Mouse (Mus musculus) embryonic facial prominence, embryonic 14.5 days (tissue): ENCODE results near the gene Xpo6. TPM values are rescaled to one million over a fixed set of nuclear protein-coding genes. Genes with fewer than 3 reads are reported as not detected.

Experiments
- ATAC-seq: fragments of 200-750 bp; cut with Nextera tagmentation; 2 replicates; pipeline ENCODE4 v1.8.0; 2017; ENCODE audit warnings: low read depth, moderate number of reproducible peaks, moderate TSS enrichment
- DNase-seq: peaks from one replicate; pipeline ENCODE4 v3.0.0-alpha.2; 2015; ENCODE audit warnings: low spot score
- H3K27ac ChIP-seq: fragments of 300-500 bp; sonication (generic); replicated peaks from 2 replicates; pipeline ENCODE4 v1.5.1; 2014; ENCODE audit warnings: low read depth, mild to moderate bottlenecking, low read length, moderate library complexity
- H3K27me3 ChIP-seq: fragments of 300-500 bp; sonication (generic); replicated peaks from 2 replicates; pipeline ENCODE4 v1.6.1; 2014; ENCODE audit warnings: low read length; ENCODE audit not compliant: control insufficient read depth, insufficient read depth
- H3K36me3 ChIP-seq: fragments of 300-500 bp; sonication (generic); 2 replicates; pipeline ENCODE4 v1.6.1; 2014; ENCODE audit warnings: low read length, mixed read lengths; ENCODE audit not compliant: control insufficient read depth, insufficient read depth
- H3K4me1 ChIP-seq: fragments of 300-500 bp; sonication (generic); 2 replicates; pipeline ENCODE4 v1.6.1; 2014; ENCODE audit warnings: antibody characterized with exemption, low read length; ENCODE audit not compliant: control insufficient read depth, insufficient read depth
- H3K4me2 ChIP-seq: fragments of 300-500 bp; sonication (generic); 2 replicates; pipeline ENCODE4 v1.6.1; 2014; ENCODE audit warnings: low read depth, mild to moderate bottlenecking, low read length, moderate library complexity, mixed read lengths
- H3K4me3 ChIP-seq: fragments of 300-500 bp; sonication (generic); 2 replicates; pipeline ENCODE4 v1.5.1; 2014; ENCODE audit warnings: low read depth, mild to moderate bottlenecking, low read length
- H3K9ac ChIP-seq: fragments of 300-500 bp; sonication (generic); 2 replicates; pipeline ENCODE4 v1.6.1; 2014; ENCODE audit warnings: low read depth, mild to moderate bottlenecking, low read length, moderate library complexity, mixed read lengths
- H3K9me3 ChIP-seq: fragments of 300-500 bp; sonication (generic); 2 replicates; pipeline ENCODE4 v1.6.1; 2016; ENCODE audit warnings: low read length; ENCODE audit not compliant: control insufficient read depth
- WGBS: fragments of 180-500 bp; shearing (Covaris S2); extraction: QIAGEN DNeasy Blood & Tissue Kit; methylation state at CpG from one replicate; pipeline ENCODE4 v1.1.7; 2014; 5-methylcytosine and 5-hydroxymethylcytosine counted together
- polyA plus RNA-seq: library from polyadenylated mRNA; unstranded; fragments of >200 nt; fragmentation: Nextera tagmentation; extraction: Ambion mirVana; gene quantifications from 2 replicates; pipeline ENCODE4 v1.2.1, GENCODE M21; 2014

Xpo6 gene
- polyA plus RNA-seq, 1 experiment from 2014 or later, result 54.3 TPM

DNA sequence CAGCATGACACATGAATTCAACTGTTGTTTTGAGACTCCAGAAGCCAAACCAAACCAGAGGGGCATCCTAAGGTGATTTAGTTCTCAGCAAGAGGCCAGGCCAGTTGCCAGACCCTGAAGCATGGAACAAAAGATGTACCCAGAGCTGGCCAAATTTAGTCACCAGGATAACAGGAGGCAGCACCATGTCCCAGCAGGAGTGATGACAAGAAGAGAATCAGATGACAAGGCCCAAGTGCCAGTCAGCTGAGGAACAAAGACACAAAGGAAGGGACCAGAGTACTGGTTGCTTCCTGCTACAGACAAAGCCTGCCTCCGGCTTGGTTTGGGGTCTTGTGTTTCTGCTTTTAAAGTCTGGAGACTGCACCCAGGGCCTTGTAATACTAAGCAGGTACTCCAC is 16.6 kb upstream of the Xpo6 start:
- Histone ChIP-seq H3K27ac (no peak overlapping the region), H3K9me3 (no peaks in the 10 kb centered on the region; the same call in 1 of the 2 replicates), H3K9ac (no peak overlapping the region), H3K36me3 (no peaks in the 10 kb centered on the region), H3K4me3 (no peak overlapping the region), H3K4me2 (no peak overlapping the region), H3K27me3 (no peaks in the 10 kb centered on the region), H3K4me1 (no peaks in the 10 kb centered on the region)
- ATAC-seq, result no peak
- no peak for DNase-seq
- 31% methylated on average over 1 of the region's 1 CpGs for WGBS

DNA sequence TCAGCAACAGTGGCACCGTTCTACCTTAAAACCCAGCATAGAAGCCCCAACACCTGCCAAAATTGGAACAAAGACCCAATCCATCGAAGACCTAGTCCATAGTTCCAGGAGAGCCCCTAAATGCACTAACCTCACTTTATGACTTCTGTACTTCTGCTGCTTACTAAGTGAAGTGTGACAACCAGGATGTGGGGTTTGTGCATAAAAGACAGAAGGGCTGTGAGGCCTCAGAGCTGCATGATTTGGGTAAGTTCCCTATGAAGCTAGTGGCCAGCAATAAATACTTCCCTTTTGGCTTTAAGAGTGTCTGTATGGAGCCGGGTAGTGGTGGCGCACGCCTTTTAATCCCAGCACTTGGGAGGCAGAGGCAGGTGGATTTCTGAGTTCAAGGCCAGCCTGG is 10.6 kb upstream of the Xpo6 start:
- WGBS, result 86% methylated on average over 5 of the region's 5 CpGs
- no peak for ATAC-seq
- H3K36me3 ChIP-seq, result no peaks in the 10 kb centered on the region
- H3K9me3 ChIP-seq, result no peaks in the 10 kb centered on the region
- H3K27me3 ChIP-seq, result no peaks in the 10 kb centered on the region
- no peak overlapping the region for H3K27ac ChIP-seq
- no peak overlapping the region for H3K4me2 ChIP-seq
- DNase-seq, result no peak
- H3K4me3 ChIP-seq, result no peak overlapping the region
- no peaks in the 10 kb centered on the region for H3K4me1 ChIP-seq
- no peak overlapping the region for H3K9ac ChIP-seq

DNA sequence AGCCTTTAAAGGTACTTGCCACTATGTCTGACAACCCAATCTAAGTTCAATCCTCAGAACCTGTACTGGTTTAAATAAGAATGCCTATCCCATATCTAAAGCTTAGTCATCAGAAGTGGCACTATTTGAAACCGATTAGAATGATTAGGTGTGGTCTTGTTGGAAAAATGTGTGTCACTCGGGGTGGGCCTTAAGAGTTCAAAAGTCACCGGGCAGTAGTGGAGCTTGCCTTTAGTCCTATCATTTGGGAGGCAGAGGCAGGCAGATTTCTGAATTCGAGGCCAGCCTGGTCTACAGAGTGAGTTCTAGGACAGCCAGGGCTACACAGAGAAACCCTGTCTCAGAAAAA is 670 bp upstream of the Xpo6 start:
- no peak overlapping the region for H3K27ac ChIP-seq
- H3K9ac ChIP-seq, result no peak overlapping the region
- ATAC-seq, result no peak
- H3K9me3 ChIP-seq, result no peaks in the 10 kb centered on the region
- no peaks in the 10 kb centered on the region for H3K36me3 ChIP-seq
- H3K4me3 ChIP-seq, result peak overlapping the region; percentile 94
- WGBS, result 90% methylated on average over 4 of the region's 4 CpGs
- no peak for DNase-seq
- peak overlapping the region; percentile 80 for H3K4me2 ChIP-seq
- H3K27me3 ChIP-seq, result no peaks in the 10 kb centered on the region
- H3K4me1 ChIP-seq, result peaks cover 15% of the 10 kb centered on the region

- DNase-seq (peak; percentile 68), ATAC-seq (peak; percentile 64)
- Histone ChIP-seq H3K4me1 (peaks cover 15% of the 10 kb centered on the region), H3K9ac (peak overlapping the region; percentile 98), H3K9me3 (no peaks in the 10 kb centered on the region), H3K36me3 (no peaks in the 10 kb centered on the region), H3K4me3 (peak overlapping the region; percentile 94), H3K27me3 (no peaks in the 10 kb centered on the region), H3K4me2 (peak overlapping the region; percentile 80), H3K27ac (peak overlapping the region; percentile 90)
- 2% methylated on average over 16 of the region's 27 CpGs for WGBS
These were observed 604 bp downstream of the Xpo6 start for GRCm38 (mm10) chr7:126199691-126200102.

GRCm38 (mm10) chr7:126198926-126199325 is 1.4 kb downstream of the Xpo6 start:
- no peaks in the 10 kb centered on the region for H3K27me3 ChIP-seq
- ATAC-seq (no peak), DNase-seq (no peak)
- H3K4me3 ChIP-seq, result peak overlapping the region; percentile 94
- peaks cover 15% of the 10 kb centered on the region for H3K4me1 ChIP-seq
- WGBS, result 0% methylated on average over 1 of the region's 1 CpGs
- peak overlapping the region; percentile 98 for H3K9ac ChIP-seq
- no peak overlapping the region for H3K27ac ChIP-seq
- no peaks in the 10 kb centered on the region for H3K36me3 ChIP-seq
- H3K9me3 ChIP-seq, result no peaks in the 10 kb centered on the region
- peak overlapping the region; percentile 80 for H3K4me2 ChIP-seq

GRCm38 (mm10) chr7:126194175-126194574 is 6.1 kb downstream of the Xpo6 start:
- no peaks in the 10 kb centered on the region for H3K9me3 ChIP-seq
- 93% methylated on average over 1 of the region's 1 CpGs for WGBS
- H3K4me3 ChIP-seq, result no peak overlapping the region
- no peaks in the 10 kb centered on the region for H3K27me3 ChIP-seq
- peaks cover 8% of the 10 kb centered on the region; the same call in 1 of the 2 replicates for H3K36me3 ChIP-seq
- H3K27ac ChIP-seq, result no peak overlapping the region
- H3K4me2 ChIP-seq, result no peak overlapping the region
- H3K9ac ChIP-seq, result no peak overlapping the region
- ATAC-seq, result no peak
- H3K4me1 ChIP-seq, result peaks cover 15% of the 10 kb centered on the region
- DNase-seq, result no peak

GRCm38 (mm10) chr7:126191471-126191870 is 8.8 kb downstream of the Xpo6 start:
- Histone ChIP-seq H3K27ac (no peak overlapping the region), H3K36me3 (peaks cover 8% of the 10 kb centered on the region; the same call in 1 of the 2 replicates), H3K27me3 (no peaks in the 10 kb centered on the region), H3K4me1 (no peaks in the 10 kb centered on the region), H3K4me2 (no peak overlapping the region), H3K9ac (no peak overlapping the region), H3K4me3 (no peak overlapping the region), H3K9me3 (no peaks in the 10 kb centered on the region)
- 0 out of 2 replicates have a peak, but pooled peaks have one; percentile 15 for ATAC-seq
- peak; percentile 36 for DNase-seq
- 77% methylated on average over 1 of the region's 1 CpGs for WGBS

GRCm38 (mm10) chr7:126189517-126189916 is 10.8 kb downstream of the Xpo6 start:
- H3K4me2 ChIP-seq, result no peak overlapping the region
- peaks cover 8% of the 10 kb centered on the region; the same call in 1 of the 2 replicates for H3K36me3 ChIP-seq
- WGBS, result 90% methylated on average over 1 of the region's 1 CpGs
- no peak for ATAC-seq
- no peaks in the 10 kb centered on the region for H3K9me3 ChIP-seq
- no peak overlapping the region for H3K9ac ChIP-seq
- H3K27me3 ChIP-seq, result no peaks in the 10 kb centered on the region
- H3K4me1 ChIP-seq, result no peaks in the 10 kb centered on the region
- H3K27ac ChIP-seq, result no peak overlapping the region
- DNase-seq, result no peak
- no peak overlapping the region for H3K4me3 ChIP-seq

DNA sequence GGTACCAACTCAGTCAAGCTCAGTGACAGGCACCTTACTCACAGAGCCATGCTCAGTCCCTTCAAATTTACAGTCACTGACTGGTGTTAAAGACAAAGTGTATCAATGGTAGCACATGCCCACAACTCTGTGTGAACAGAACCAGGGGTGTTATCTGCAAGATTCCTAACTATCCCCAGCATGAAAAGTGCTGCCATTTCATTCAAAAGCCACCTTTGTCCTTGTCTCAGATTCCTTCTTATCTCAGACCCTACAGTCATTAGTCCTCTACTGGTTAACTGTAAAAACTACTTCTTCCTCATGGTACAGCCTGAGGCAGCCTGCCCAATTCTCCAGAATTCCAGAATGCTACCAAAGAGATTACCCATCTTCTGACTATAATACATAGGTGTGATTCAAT is 14.3 kb downstream of the Xpo6 start:
- ATAC-seq, result no peak
- Histone ChIP-seq H3K27ac (no peak overlapping the region), H3K27me3 (no peaks in the 10 kb centered on the region), H3K9me3 (no peaks in the 10 kb centered on the region), H3K36me3 (peaks cover 6% of the 10 kb centered on the region; the same call in 1 of the 2 replicates), H3K9ac (no peak overlapping the region), H3K4me2 (no peak overlapping the region), H3K4me1 (peaks cover 13% of the 10 kb centered on the region), H3K4me3 (no peak overlapping the region)
- no peak for DNase-seq
